Mouse (Mus musculus): Measurements from ENCODE around the gene Prr15l.

DNA sequence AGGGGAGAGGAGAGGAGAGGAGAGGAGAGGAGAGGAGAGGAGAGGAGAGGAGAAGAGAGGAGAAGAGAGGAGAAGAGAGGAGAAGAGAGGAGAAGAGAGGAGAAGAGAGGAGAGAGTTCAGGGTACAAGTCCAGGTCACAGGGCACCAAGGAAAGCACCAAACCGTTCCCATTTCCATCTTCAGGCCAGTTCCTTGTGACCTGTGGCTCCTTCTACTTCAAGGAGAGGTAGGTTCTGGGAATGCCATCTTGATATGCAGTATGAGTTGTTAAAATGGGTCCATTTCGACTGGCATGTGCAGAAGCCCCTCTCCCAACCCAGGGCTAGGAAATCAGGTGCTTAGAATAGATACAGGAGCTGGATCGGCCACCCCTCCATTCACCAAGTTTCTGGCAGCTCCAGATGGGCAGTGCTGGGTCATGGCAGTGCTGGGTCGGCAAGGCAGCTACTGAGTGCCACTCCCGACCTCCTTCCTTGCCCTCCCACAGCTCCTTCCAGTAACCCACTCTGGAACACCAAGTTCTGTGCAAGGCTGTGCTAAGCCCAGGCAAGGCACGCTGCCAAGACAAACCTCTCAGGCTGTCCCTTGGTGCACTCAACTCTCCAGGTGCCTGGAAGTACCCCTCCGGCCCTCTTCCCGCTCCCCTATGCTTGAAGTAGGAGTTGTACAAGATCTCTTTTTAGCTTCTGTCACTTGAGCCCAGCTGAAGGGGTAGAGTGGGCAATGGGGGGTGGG, 3.6 kb downstream of the Prr15l start:
- no peak for TF ChIP-seq CTCF (IDR thresholded peaks at IDR 0.05; ENCODE audit: low read depth, low read length)
- no peak for TF ChIP-seq POLR2A (IDR thresholded peaks at IDR 0.05; ENCODE audit: extremely low read depth, insufficient read depth, low read length)

All from liver, adult 2 months (tissue).